Mouse (Mus musculus): Measurements from ENCODE around the gene Mafg.

DNA sequence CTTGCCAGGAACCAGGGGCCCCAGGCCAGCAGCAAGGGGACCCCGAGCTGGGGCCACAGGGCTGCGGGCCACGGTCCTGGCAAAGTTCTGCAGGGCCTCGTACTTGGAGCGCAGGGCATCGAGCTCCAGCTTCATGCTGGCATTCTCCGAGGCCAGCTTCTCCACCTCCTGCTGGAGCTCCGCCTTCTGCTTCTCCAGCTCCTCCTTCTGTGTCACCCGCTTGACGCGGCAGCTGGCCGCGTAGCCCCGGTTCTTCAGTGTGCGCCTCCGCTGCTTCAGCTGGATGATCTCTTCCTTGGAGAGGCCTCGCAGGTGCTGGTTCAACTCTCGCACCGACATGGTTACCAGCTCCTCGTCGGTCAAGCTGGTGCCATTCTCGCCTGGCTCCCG lies 4.1 kb downstream of the Mafg start:
- TF ChIP-seq CTCF (IDR thresholded peaks at IDR 0.05; ENCODE audit: extremely low read depth, insufficient read length, insufficient replicate concordance, low read depth, low read length), result no peak
- no peak; the same call in 1 of the 2 replicates for TF ChIP-seq POLR2A (IDR thresholded peaks at IDR 0.05; ENCODE audit: low read depth, low read length)

All from small intestine, adult 2 months (tissue).